Mouse (Mus musculus) stomach, embryonic 16.5 days (tissue): Measurements from ENCODE around the gene Dynlt1c. TPM values are rescaled to one million over a fixed set of nuclear protein-coding genes. Genes with fewer than 3 reads are reported as not detected.
"Not testable (repeated sequence)": the region's sequence is repeated elsewhere in the genome, so short reads cannot be mapped to it uniquely, and the experiment has no call there.

Experiments
- ATAC-seq: fragments of 200-750 bp; cut with Nextera tagmentation; 2 replicates; pipeline ENCODE4 v1.8.0; 2017; ENCODE audit warnings: moderate number of reproducible peaks, moderate TSS enrichment; ENCODE audit not compliant: insufficient read depth, low FRiP score
- H3K27ac ChIP-seq: fragments of 300-500 bp; sonication (generic); 2 replicates; pipeline ENCODE4 v1.5.1; 2014; ENCODE audit warnings: low read length
- H3K27me3 ChIP-seq: fragments of 300-500 bp; sonication (generic); 2 replicates; pipeline ENCODE4 v1.6.1; 2014; ENCODE audit warnings: low read length, control low read depth, mixed read lengths; ENCODE audit not compliant: control insufficient read depth, insufficient read depth
- H3K36me3 ChIP-seq: fragments of 300-500 bp; sonication (generic); 2 replicates; pipeline ENCODE4 v1.6.1; 2014; ENCODE audit warnings: low read length; ENCODE audit not compliant: control insufficient read depth, insufficient read depth
- H3K4me1 ChIP-seq: fragments of 300-500 bp; sonication (generic); 2 replicates; pipeline ENCODE4 v1.6.1; 2014; ENCODE audit warnings: low read length, control low read depth, mixed read lengths; ENCODE audit not compliant: control insufficient read depth, insufficient read depth
- H3K4me2 ChIP-seq: fragments of 300-500 bp; sonication (generic); 2 replicates; pipeline ENCODE4 v1.6.1; 2014; ENCODE audit warnings: low read depth, low read length, mixed read lengths
- H3K4me3 ChIP-seq: fragments of 300-500 bp; sonication (generic); replicated peaks from 2 replicates; pipeline ENCODE4 v1.5.1; 2014; ENCODE audit warnings: mild to moderate bottlenecking, low read length
- H3K9ac ChIP-seq: fragments of 300-500 bp; sonication (generic); 2 replicates; pipeline ENCODE4 v1.6.1; 2014; ENCODE audit warnings: low read length
- H3K9me3 ChIP-seq: fragments of 300-500 bp; sonication (generic); replicated peaks from 2 replicates; pipeline ENCODE4 v1.6.1; 2016; ENCODE audit warnings: low read length, control low read depth; ENCODE audit not compliant: control insufficient read depth
- WGBS: fragments of 180-500 bp; shearing (Covaris S2); extraction: QIAGEN DNeasy Blood & Tissue Kit; methylation state at CpG from one replicate; pipeline ENCODE4 v1.1.7; 2014; 5-methylcytosine and 5-hydroxymethylcytosine counted together
- polyA plus RNA-seq: library from polyadenylated mRNA; unstranded; fragments of >200 nt; fragmentation: Nextera tagmentation; extraction: Ambion mirVana; gene quantifications from 2 replicates; pipeline ENCODE4 v1.2.1, GENCODE M21; 2015

The Dynlt1c gene
- 34.9 and 35.7 TPM in 2 replicates for polyA plus RNA-seq

DNA sequence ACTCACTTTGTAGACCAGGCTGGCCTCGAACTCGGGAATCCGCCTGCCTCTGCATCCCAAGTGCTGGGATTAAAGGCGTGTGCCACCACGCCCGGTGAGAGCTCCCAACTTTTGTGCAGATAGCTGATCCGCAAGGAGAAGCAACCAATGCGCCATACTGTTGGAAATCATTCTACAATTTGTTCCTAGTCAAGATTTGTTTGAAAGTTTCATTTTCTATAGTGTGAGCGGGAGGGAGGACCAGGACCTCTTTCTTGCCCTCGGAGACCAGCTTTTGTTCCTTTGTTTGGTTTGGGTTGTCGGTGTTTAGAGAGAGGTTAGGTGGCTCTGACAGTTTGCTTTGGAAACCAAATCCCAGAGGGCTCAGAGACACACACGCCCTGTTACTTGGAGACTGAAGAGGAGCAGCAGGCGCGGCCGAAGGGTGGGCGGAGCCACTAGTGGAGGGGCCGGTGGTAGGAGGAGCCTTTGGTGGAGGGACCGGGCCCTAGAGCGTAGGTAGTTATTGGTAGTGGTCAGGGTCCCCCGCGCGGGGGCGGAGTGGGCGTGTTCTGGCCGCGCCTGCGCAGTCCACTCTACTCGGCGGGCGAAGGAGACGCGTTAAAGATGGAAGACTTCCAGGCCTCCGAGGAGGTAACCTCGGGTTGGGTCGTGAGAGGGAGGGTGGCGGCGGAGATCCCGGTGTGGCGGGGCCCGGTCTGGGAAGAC lies at the start of gene Dynlt1c:
Dynlt1c (plus strand) TSS at position 468 of the 708 bp plus-strand sequence.
- peak within 1 kb of the TSS; percentile 82 for H3K27ac ChIP-seq
- not testable (repeated sequence) for H3K9me3 ChIP-seq, H3K4me1 ChIP-seq, H3K36me3 ChIP-seq, H3K27me3 ChIP-seq, H3K9ac ChIP-seq
- peak within 1 kb of the TSS; percentile 43 for H3K4me2 ChIP-seq
- 5% methylated on average over 22 of the region's 40 CpGs for WGBS
- ATAC-seq: peak; percentile 99
- peak within 1 kb of the TSS; percentile 38 for H3K4me3 ChIP-seq

DNA sequence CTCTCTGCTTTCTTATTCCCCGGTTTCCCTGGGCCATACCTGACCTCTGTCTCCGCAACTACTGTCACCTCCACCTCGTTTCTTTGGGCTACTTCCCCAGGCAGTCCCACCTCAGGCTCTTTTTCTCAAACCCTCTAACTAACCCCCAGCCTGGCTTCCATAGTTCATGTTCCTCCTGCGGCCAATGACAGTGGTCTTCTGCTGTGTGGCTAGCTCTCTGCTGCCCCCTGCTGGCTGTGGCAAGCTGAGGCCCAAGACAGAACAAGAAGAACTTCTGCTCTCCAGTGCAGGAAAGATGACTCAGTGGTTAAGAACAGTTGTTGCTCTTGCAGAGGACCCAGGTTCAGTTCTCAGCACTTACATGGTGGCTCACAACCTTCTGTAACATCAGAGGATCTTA lies 47.7 kb upstream of the Dynlt1c start:
- not testable (repeated sequence) for H3K9ac ChIP-seq, H3K4me3 ChIP-seq, H3K4me1 ChIP-seq, H3K4me2 ChIP-seq, H3K9me3 ChIP-seq, H3K36me3 ChIP-seq, H3K27me3 ChIP-seq, H3K27ac ChIP-seq
- no CpG with 5 or more reads among the region's 4 CpGs for WGBS
- ATAC-seq: peak; percentile 42; the same call in 1 of the 2 replicates

DNA sequence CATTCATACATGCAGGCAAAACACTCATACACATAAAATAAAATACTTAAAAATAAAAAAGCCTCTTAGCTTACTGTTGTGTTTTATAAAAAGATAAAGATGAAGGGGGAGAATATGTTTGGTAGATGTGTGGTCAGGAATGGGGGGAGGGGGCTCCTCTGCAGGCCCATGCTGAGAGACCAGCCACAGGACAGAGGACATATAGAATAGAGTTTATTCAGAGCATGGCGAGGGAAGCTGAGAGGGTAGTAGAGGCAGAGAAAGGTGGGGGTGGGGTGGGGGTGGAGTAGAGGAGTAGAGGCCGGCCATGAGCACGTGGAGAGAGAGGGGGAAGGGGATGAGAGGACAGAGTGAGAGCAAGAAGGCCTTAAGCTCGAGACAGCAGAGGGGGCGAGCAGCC lies 47.2 kb upstream of the Dynlt1c start:
- not testable (repeated sequence) for H3K4me1 ChIP-seq, H3K36me3 ChIP-seq, H3K4me3 ChIP-seq, ATAC-seq, H3K9ac ChIP-seq, H3K27me3 ChIP-seq, H3K4me2 ChIP-seq, H3K27ac ChIP-seq, H3K9me3 ChIP-seq
- no CpG with 5 or more reads among the region's 5 CpGs for WGBS

DNA sequence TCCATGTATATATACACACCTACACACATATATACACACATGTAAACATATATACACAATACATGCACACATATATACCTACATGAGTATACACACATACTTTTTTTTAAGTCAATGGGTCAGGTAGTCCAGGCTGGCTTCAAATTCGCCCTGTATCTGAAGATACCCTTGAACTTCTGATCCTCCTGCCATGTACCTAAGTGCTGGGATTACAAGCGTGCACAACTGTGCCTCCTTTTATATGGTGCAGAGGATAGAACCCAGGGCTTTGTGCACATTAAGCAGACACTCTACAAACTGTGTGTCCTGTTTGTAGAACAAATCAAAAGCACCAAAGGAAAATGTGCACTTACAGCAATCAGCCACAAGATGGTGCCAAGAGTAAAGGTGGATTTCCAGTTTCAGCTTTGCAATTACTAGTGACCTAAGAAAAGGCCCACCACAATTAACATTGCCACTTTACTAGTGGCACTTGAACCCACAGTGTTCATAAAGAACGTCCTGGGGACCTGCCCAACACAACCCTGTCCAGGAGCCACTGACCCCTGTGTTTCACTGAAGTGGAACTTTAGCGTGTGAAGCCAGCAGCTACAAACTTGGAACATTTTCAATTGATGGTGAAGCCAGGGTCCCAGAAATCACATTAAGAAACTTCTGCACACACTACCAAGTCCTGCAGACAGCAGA lies 41.9 kb upstream of the Dynlt1c start:
- ATAC-seq, H3K4me1 ChIP-seq: not testable (repeated sequence)
- no CpG with 5 or more reads among the region's 4 CpGs for WGBS

DNA sequence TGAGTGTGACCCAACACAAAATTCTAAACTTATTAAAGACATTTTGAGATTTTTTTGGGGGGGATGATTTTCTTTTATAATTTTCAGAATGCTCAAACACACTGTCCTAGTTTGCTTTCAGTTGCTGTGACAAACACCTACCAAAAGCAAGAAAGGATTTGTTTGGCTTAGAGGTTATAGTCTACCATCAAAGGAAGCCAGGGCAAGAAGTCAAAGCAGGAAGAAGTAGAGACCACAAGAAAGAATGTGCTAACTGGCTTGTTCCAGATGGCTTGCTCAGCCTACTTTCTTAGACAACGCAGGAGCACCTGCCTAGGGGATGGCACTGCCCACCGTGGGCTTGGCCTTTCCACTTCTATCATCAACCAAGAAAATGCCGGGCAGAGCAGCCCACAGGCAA lies 36.6 kb upstream of the Dynlt1c start:
- not testable (repeated sequence) for H3K9ac ChIP-seq, H3K27me3 ChIP-seq, H3K36me3 ChIP-seq, H3K4me2 ChIP-seq, ATAC-seq, H3K27ac ChIP-seq, H3K9me3 ChIP-seq, H3K4me3 ChIP-seq, H3K4me1 ChIP-seq
- 88% methylated on average over 2 of the region's 3 CpGs for WGBS

More for the DNA sequence above, 41.9 kb upstream of the Dynlt1c start:
- not testable (repeated sequence) for H3K9me3 ChIP-seq, H3K27ac ChIP-seq, H3K4me2 ChIP-seq, H3K9ac ChIP-seq, H3K4me3 ChIP-seq, H3K27me3 ChIP-seq, H3K36me3 ChIP-seq

DNA sequence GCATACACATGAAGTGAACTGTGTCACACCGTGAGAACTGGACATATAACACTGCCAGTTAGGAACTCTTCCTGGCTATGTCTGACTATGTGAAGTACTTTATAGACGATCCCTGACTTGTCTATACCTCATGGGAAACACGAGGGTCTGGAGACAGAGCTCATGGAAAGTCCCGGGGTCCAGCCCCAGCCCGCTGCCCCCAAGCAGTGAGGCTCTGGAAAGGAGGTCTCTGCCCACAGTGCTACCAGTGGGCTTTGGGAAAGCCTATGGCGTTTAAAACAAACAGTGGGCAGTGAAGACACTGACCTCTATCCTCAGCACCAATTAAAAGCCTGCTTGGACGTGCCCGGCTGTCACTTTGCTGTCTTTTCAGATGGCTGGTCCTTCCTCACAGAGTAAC lies 33.6 kb upstream of the Dynlt1c start:
- not testable (repeated sequence) for ATAC-seq, H3K9ac ChIP-seq, H3K9me3 ChIP-seq, H3K27me3 ChIP-seq, H3K4me3 ChIP-seq, H3K4me1 ChIP-seq, H3K36me3 ChIP-seq, H3K27ac ChIP-seq, H3K4me2 ChIP-seq
- 72% methylated on average over 5 of the region's 8 CpGs for WGBS

DNA sequence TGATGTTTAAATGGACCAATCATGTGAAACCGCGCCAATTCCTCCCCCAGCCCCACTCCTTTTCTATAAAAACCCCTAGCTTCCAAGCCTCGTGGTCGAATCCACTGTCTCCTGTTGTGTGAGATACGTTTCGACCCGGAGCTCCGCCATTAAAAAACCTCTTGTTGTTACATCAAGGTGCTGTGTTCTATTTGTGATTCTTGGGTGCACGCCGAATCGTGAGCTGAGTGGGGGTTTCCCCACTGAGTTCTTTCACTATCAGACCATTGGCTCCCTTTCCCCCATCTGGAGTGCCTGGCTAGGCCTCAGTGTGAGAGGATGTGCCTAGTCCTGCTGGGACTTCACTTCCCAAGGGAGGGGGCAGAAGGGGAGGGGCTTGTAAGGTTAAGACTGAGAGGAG lies 30.2 kb upstream of the Dynlt1c start:
- not testable (repeated sequence) for H3K36me3 ChIP-seq, H3K4me3 ChIP-seq, H3K9ac ChIP-seq, ATAC-seq, H3K27me3 ChIP-seq, H3K9me3 ChIP-seq, H3K4me2 ChIP-seq, H3K4me1 ChIP-seq, H3K27ac ChIP-seq
- WGBS: 94% methylated on average over 9 of the region's 11 CpGs

DNA sequence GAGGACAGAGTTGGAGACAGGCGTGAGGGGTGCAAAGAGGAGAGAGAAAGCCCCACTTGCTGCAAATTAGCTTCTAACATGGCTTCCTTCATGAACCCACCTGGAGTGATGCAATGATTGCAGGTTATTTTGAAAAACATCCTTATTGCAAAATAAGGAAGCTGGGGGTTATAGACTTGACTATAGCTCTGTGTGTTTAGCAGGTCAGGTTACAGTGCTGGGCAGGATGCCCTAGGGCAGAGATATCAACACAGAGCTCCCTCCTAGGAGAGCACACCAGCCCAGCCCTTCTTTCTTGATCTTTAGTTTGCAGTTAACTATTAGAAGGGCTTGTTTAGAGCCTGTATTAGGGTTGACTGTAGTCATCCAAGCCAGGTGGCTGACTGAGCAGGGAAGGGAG lies 29.3 kb upstream of the Dynlt1c start:
- not testable (repeated sequence) for H3K27ac ChIP-seq

DNA sequence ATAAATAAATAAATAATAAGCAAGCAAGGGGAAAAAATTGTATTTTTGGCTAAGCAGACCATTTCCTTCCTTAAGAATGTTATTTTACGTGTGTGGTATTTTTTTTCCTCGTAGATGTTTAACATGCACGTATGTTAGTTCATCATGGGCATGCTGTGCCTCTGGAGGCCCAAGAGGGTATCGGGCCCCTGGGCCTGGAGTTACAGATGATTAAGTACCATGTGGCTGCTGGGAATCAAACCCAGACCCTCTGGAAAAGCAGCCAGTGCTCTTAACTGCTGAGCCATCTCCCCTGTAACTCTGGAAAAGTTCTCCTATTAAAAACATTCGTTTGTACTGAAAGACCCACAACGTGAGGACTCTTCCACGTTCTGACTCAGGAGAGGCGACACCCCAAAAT lies 26.1 kb upstream of the Dynlt1c start:
- H3K27ac ChIP-seq, H3K27me3 ChIP-seq, H3K4me1 ChIP-seq, H3K4me3 ChIP-seq, H3K9me3 ChIP-seq, H3K4me2 ChIP-seq, ATAC-seq, H3K9ac ChIP-seq, H3K36me3 ChIP-seq: not testable (repeated sequence)
- WGBS: 89% methylated on average over 8 of the region's 8 CpGs

More for the DNA sequence above, 29.3 kb upstream of the Dynlt1c start:
- WGBS: no CpG with 5 or more reads among the region's 1 CpGs
- not testable (repeated sequence) for H3K27me3 ChIP-seq, H3K9ac ChIP-seq, H3K4me3 ChIP-seq, ATAC-seq, H3K36me3 ChIP-seq, H3K4me1 ChIP-seq, H3K4me2 ChIP-seq, H3K9me3 ChIP-seq
